ENCODE assay signal across 8 mouse cellular contexts in genomic region chr13:37562652-37563051, GRCm38 (mm10).
A peak's percentile ranks its signal among the peaks of the same experiment; 100 is the strongest.
DNase-seq lines count a peak whose midpoint lies in the region; ATAC-seq and TF ChIP-seq lines count a peak whose summit lies in the region.

No protein-coding gene starts in this region.

- H3K4me2 ChIP-seq in midbrain, embryonic 13.5 days (replicated peaks): no peak overlapping the region
- no peak overlapping the region for H3K4me2 ChIP-seq in midbrain, embryonic 15.5 days
- H3K4me2 ChIP-seq in hindbrain, postnatal 0 days (ENCODE audit: low read depth, low read length): no peak overlapping the region

- 0 out of 2 replicates have a peak, but pooled peaks cover 5% of the 10 kb centered on the region for H3K27me3 ChIP-seq in midbrain, embryonic 13.5 days
- H3K27me3 ChIP-seq in midbrain, embryonic 15.5 days (replicated peaks): no peaks in the 10 kb centered on the region; the same call in 1 of the 2 replicates
- H3K27me3 ChIP-seq in hindbrain, postnatal 0 days (ENCODE audit: insufficient read depth, low read length): no peaks in the 10 kb centered on the region

- DNase-seq in embryo, embryonic 9.5 days (ENCODE audit: extremely low spot score): peak; percentile 32
- peak; percentile 17 for DNase-seq in hindbrain, postnatal 0 days (ENCODE audit: low spot score)
- peak; percentile 73 for DNase-seq in liver
- peak; percentile 71 for DNase-seq in retina, postnatal 1 day
- DNase-seq in Muller cell, postnatal 12 days (ENCODE audit: inconsistent ontology term): no peak

- no peaks in the 10 kb centered on the region for H3K9me3 ChIP-seq in midbrain, embryonic 13.5 days
- H3K9me3 ChIP-seq in midbrain, embryonic 15.5 days: no peaks in the 10 kb centered on the region
- no peaks in the 10 kb centered on the region for H3K9me3 ChIP-seq in hindbrain, postnatal 0 days (ENCODE audit: low read length)

- H3K4me3 ChIP-seq in midbrain, embryonic 13.5 days (replicated peaks): no peak overlapping the region
- no peak overlapping the region for H3K4me3 ChIP-seq in midbrain, embryonic 15.5 days
- H3K4me3 ChIP-seq in hindbrain, postnatal 0 days (ENCODE audit: low read length): no peak overlapping the region

- WGBS in midbrain, embryonic 13.5 days: 36% methylated on average over 5 of the region's 5 CpGs
- WGBS in midbrain, embryonic 15.5 days: 40% methylated on average over 5 of the region's 5 CpGs
- WGBS in hindbrain, postnatal 0 days: 31% methylated on average over 5 of the region's 5 CpGs

- no peak overlapping the region for H3K27ac ChIP-seq in midbrain, embryonic 13.5 days
- no peak overlapping the region for H3K27ac ChIP-seq in midbrain, embryonic 15.5 days
- H3K27ac ChIP-seq in hindbrain, postnatal 0 days: no peak overlapping the region

- no peak for TF ChIP-seq CTCF in hindbrain, postnatal 0 days (IDR thresholded peaks at IDR 0.05; ENCODE audit: low read depth)

- no peaks in the 10 kb centered on the region for H3K36me3 ChIP-seq in midbrain, embryonic 13.5 days
- H3K36me3 ChIP-seq in midbrain, embryonic 15.5 days (replicated peaks): no peaks in the 10 kb centered on the region
- H3K36me3 ChIP-seq in hindbrain, postnatal 0 days (ENCODE audit: insufficient read depth, low read length): no peaks in the 10 kb centered on the region

- peak; percentile 59 for ATAC-seq in midbrain, embryonic 13.5 days
- no peak for ATAC-seq in midbrain, embryonic 15.5 days (replicated peaks)
- no peak for ATAC-seq in hindbrain, postnatal 0 days
- ATAC-seq in erythroblast, adult 5-6 weeks (replicated peaks; ENCODE audit: low FRiP score, poor library complexity, severe bottlenecking): no peak

- H3K4me1 ChIP-seq in midbrain, embryonic 13.5 days (replicated peaks): peaks cover 22% of the 10 kb centered on the region
- no peaks in the 10 kb centered on the region for H3K4me1 ChIP-seq in midbrain, embryonic 15.5 days
- peaks cover 6% of the 10 kb centered on the region for H3K4me1 ChIP-seq in hindbrain, postnatal 0 days (ENCODE audit: insufficient read depth, low read length)

- no peak overlapping the region for H3K9ac ChIP-seq in midbrain, embryonic 13.5 days (replicated peaks)
- H3K9ac ChIP-seq in midbrain, embryonic 15.5 days: no peak overlapping the region
- no peak overlapping the region for H3K9ac ChIP-seq in hindbrain, postnatal 0 days (replicated peaks; ENCODE audit: low read length)
